Mouse (Mus musculus) embryonic fibroblast, embryonic 13.5 days (primary cell): ENCODE measurements at regions not wholly inside any gene's neighbourhood (a gene's known extent, or its start where the extent isn't known, plus 50 kb on each side); places are given as distances from the start of the nearest gene placed in this dataset.

Experiments used
- CTCF ChIP-seq: IDR thresholded peaks from 2 replicates; pipeline ENCODE4 v1.5.1; 2011; ENCODE audit warnings: mild to moderate bottlenecking, control low read depth, low read length, moderate library complexity, borderline replicate concordance; ENCODE audit not compliant: insufficient read depth
- POLR2A ChIP-seq: IDR thresholded peaks from 2 replicates; pipeline ENCODE4 v1.6.1; 2011; ENCODE audit warnings: low read depth, mild to moderate bottlenecking, control low read depth, low read length, moderate library complexity

DNA sequence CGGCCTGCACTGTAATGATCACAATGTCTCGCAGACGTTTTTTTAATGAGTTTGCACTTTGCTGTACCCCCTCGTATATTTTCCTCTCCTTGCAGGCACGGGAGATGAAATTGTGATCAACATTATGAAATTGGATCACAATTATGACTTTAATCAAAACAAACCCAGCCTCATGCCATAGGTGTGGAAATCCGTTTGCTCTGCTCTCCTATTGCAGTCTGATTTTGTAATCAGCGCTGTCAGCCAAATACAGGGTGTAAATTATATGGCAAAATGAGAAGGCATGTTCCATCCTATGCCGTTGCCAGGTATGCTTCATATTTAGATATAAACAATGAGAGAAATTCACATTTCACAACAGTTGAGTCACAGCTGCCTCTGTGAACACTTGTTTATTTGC lies 595.3 kb upstream of the 4930412O13Rik start:
- TF ChIP-seq CTCF (no peak), POLR2A (no peak)
